Mouse (Mus musculus) natural killer cell, adult 2 months (primary cell): ENCODE measurements around the gene Tmem160.

Experiments used
- DNase-seq, 2 experiments: peaks; one replicate each; pipeline ENCODE4 v3.0.0; 2022; ENCODE audit warnings: low spot score in 2 of 2

Tmem160 gene

GRCm38 (mm10) chr7:16441241-16441640 lies 11.3 kb upstream of the Tmem160 start:
- peak in 1 of 2 experiments; percentile 18 for DNase-seq

- DNase-seq = no peak
Measured at GRCm38 (mm10) chr7:16451656-16452055, 923 bp upstream of the Tmem160 start.

- peak in 1 of 2 experiments; percentile 22 for DNase-seq
Measured at GRCm38 (mm10) chr7:16453118-16453711, 636 bp downstream of the Tmem160 start.

- DNase-seq = no peak
Measured at GRCm38 (mm10) chr7:16455016-16455415, 2.4 kb downstream of the Tmem160 start.

GRCm38 (mm10) chr7:16456289-16456688 lies 3.7 kb downstream of the Tmem160 start:
- DNase-seq = no peak

- no peak for DNase-seq
Measured at GRCm38 (mm10) chr7:16460566-16460965, 8.0 kb downstream of the Tmem160 start.

- DNase-seq = no peak
Measured at GRCm38 (mm10) chr7:16461151-16461550, 8.6 kb downstream of the Tmem160 start.

GRCm38 (mm10) chr7:16461705-16462104 lies 9.1 kb downstream of the Tmem160 start:
- DNase-seq = no peak

- DNase-seq = peak; percentile 64 to 78
Measured at GRCm38 (mm10) chr7:16463214-16463613, 10.6 kb downstream of the Tmem160 start.

- DNase-seq = peak; percentile 46 to 69
Measured at GRCm38 (mm10) chr7:16465160-16465559, 12.6 kb downstream of the Tmem160 start.

GRCm38 (mm10) chr7:16465568-16465967 lies 13.0 kb downstream of the Tmem160 start:
- no peak for DNase-seq

- DNase-seq = no peak
Measured at GRCm38 (mm10) chr7:16466565-16466964, 14.0 kb downstream of the Tmem160 start.

- no peak for DNase-seq
Measured at GRCm38 (mm10) chr7:16468115-16468514, 15.5 kb downstream of the Tmem160 start.

GRCm38 (mm10) chr7:16471549-16471948 lies 19.0 kb downstream of the Tmem160 start:
- DNase-seq = no peak

- no peak for DNase-seq
Measured at GRCm38 (mm10) chr7:16472116-16472709, 19.6 kb downstream of the Tmem160 start.

- no peak for DNase-seq
Measured at GRCm38 (mm10) chr7:16473847-16474246, 21.3 kb downstream of the Tmem160 start.

GRCm38 (mm10) chr7:16474445-16474844 lies 21.9 kb downstream of the Tmem160 start:
- no peak for DNase-seq

GRCm38 (mm10) chr7:16475321-16475720 lies 22.7 kb downstream of the Tmem160 start:
- no peak for DNase-seq

GRCm38 (mm10) chr7:16475764-16476599 lies 23.4 kb downstream of the Tmem160 start:
- no peak for DNase-seq

- DNase-seq = no peak
Measured at GRCm38 (mm10) chr7:16476600-16476989, 24.0 kb downstream of the Tmem160 start.

GRCm38 (mm10) chr7:16477628-16478027 lies 25.0 kb downstream of the Tmem160 start, which contains the start of gene Npas1:
Gene Npas1, minus strand, starts transcription at chr7:16477728.
- no peak for DNase-seq

GRCm38 (mm10) chr7:16488816-16489215 lies 36.2 kb downstream of the Tmem160 start:
- DNase-seq = no peak

- DNase-seq = no peak
Measured at GRCm38 (mm10) chr7:16489948-16490347, 37.4 kb downstream of the Tmem160 start.
